Mouse (Mus musculus) CH12.LX (cell line): ENCODE results near the gene Col28a1. TPM values are rescaled to one million over a fixed set of nuclear protein-coding genes. Genes with fewer than 3 reads are reported as not detected.

Experiments used
- DNase-seq: peaks from one replicate; pipeline ENCODE4 v3.0.0-alpha.2; 2013; ENCODE audit errors: extremely low read depth
- H3K27ac ChIP-seq: 2 replicates; pipeline ENCODE4 v1.5.1; 2012; ENCODE audit warnings: low read depth, mild to moderate bottlenecking, control low read depth, moderate library complexity; ENCODE audit not compliant: insufficient read depth
- H3K27me3 ChIP-seq: replicated peaks from 2 replicates; pipeline ENCODE3; 2012; ENCODE audit warnings: inconsistent platforms
- H3K36me3 ChIP-seq, 2 experiments: replicated peaks in 1 of 2; 2 replicates each; pipeline versions ENCODE3 to v1.6.1; 2012; ENCODE audit warnings: inconsistent platforms in 1 of 2, low read length in 1 of 2, mild to moderate bottlenecking in 1 of 2, mixed read lengths in 1 of 2, moderate library complexity in 1 of 2; ENCODE audit not compliant: control insufficient read depth in 1 of 2, insufficient read depth in 1 of 2
- H3K4me1 ChIP-seq, 2 experiments: 2 replicates each; pipeline ENCODE4 v1.6.1; 2012; ENCODE audit warnings: inconsistent platforms in 1 of 2, moderate library complexity in 1 of 2; ENCODE audit not compliant: insufficient read depth in 2 of 2, control insufficient read depth in 1 of 2
- H3K4me2 ChIP-seq: 2 replicates; pipeline ENCODE4 v1.6.1; 2012; ENCODE audit warnings: low read depth, mild to moderate bottlenecking, control low read depth; ENCODE audit not compliant: poor library complexity, insufficient read depth, severe bottlenecking
- H3K4me3 ChIP-seq, 3 experiments: fragments of 150-350 bp in 1 of 3; sonication (generic) in 1 of 3; replicated peaks in 1 of 3; 2 replicates each; pipeline versions ENCODE3 to v1.5.1; 2011 to 2012; ENCODE audit warnings: low read depth in 2 of 3, low read length in 2 of 3, mild to moderate bottlenecking in 2 of 3, moderate library complexity in 2 of 3, control low read depth in 1 of 3, improper control_type of control experiment in 1 of 3, inconsistent platforms in 1 of 3, mixed read lengths in 1 of 3; ENCODE audit not compliant: poor library complexity in 1 of 3
- H3K79me2 ChIP-seq: replicated peaks from 2 replicates; pipeline ENCODE4 v1.6.1; 2012; ENCODE audit warnings: mild to moderate bottlenecking, moderate library complexity; ENCODE audit not compliant: control insufficient read depth, poor library complexity, insufficient read depth, severe bottlenecking; ENCODE audit errors: extremely low read depth
- H3K9ac ChIP-seq: 2 replicates; pipeline ENCODE4 v1.6.1; 2012; ENCODE audit warnings: low read depth, mild to moderate bottlenecking, control low read depth, moderate library complexity; ENCODE audit not compliant: insufficient read depth
- H3K9me3 ChIP-seq: replicated peaks from 2 replicates; pipeline ENCODE3; 2012; ENCODE audit warnings: low read length, inconsistent platforms, mixed read lengths
- CHD2 ChIP-seq: IDR thresholded peaks from 2 replicates; pipeline ENCODE4 v1.6.1; 2011; ENCODE audit warnings: low read length, improper control_type of control experiment
- CTCF ChIP-seq, 2 experiments: IDR thresholded peaks in 1 of 2; conservative IDR thresholded peaks in 1 of 2; 2 replicates each; pipeline ENCODE4 v1.5.1; 2011 to 2012; ENCODE audit warnings: low read depth in 2 of 2, low read length in 2 of 2, improper control_type of control experiment in 1 of 2, inconsistent platforms in 1 of 2, mild to moderate bottlenecking in 1 of 2, moderate library complexity in 1 of 2
- E2F4 ChIP-seq: IDR thresholded peaks from 2 replicates; pipeline ENCODE4 v1.6.1; 2011; ENCODE audit warnings: low read depth, low read length, improper control_type of control experiment; ENCODE audit not compliant: insufficient replicate concordance
- ELF1 ChIP-seq: IDR thresholded peaks from 2 replicates; pipeline ENCODE4 v1.6.1; 2014; ENCODE audit warnings: low read depth, mild to moderate bottlenecking, inconsistent platforms, low read length, improper control_type of control experiment
- ETS1 ChIP-seq: conservative IDR thresholded peaks from 2 replicates; pipeline ENCODE4 v1.6.1; 2012; ENCODE audit warnings: low read depth, mild to moderate bottlenecking, inconsistent platforms, low read length, improper control_type of control experiment, moderate library complexity
- GABPA ChIP-seq: IDR thresholded peaks from 2 replicates; pipeline ENCODE4 v1.6.1; 2012; ENCODE audit warnings: low read depth, low read length, improper control_type of control experiment, inconsistent platforms; ENCODE audit not compliant: insufficient replicate concordance
- IRF4 ChIP-seq: IDR thresholded peaks from 2 replicates; pipeline ENCODE4 v1.6.1; 2014; ENCODE audit warnings: low read depth, mild to moderate bottlenecking, inconsistent platforms, low read length, improper control_type of control experiment
- JUN ChIP-seq: IDR thresholded peaks from 2 replicates; pipeline ENCODE4 v1.6.1; 2011; ENCODE audit warnings: low read depth, mild to moderate bottlenecking, low read length, improper control_type of control experiment, moderate library complexity; ENCODE audit not compliant: insufficient read depth
- JUND ChIP-seq: conservative IDR thresholded peaks from 2 replicates; pipeline ENCODE4 v1.6.1; 2011; ENCODE audit warnings: low read depth, low read length, improper control_type of control experiment
- KAT2A ChIP-seq: IDR thresholded peaks from 2 replicates; pipeline ENCODE4 v1.6.1; 2012; ENCODE audit warnings: low read length, improper control_type of control experiment, inconsistent platforms; ENCODE audit not compliant: insufficient replicate concordance
- MAZ ChIP-seq: IDR thresholded peaks from 2 replicates; pipeline ENCODE4 v1.6.1; 2012; ENCODE audit warnings: low read depth, mild to moderate bottlenecking, inconsistent platforms, low read length, improper control_type of control experiment, moderate library complexity
- POLR2A ChIP-seq: IDR thresholded peaks from 2 replicates; pipeline ENCODE4 v1.6.1; 2011; ENCODE audit warnings: low read depth, mild to moderate bottlenecking, improper control_type of control experiment, low read length
- POLR2AphosphoS2 ChIP-seq: IDR thresholded peaks from 2 replicates; pipeline ENCODE4 v1.6.1; 2011; ENCODE audit warnings: low read depth, low read length, improper control_type of control experiment
- RAD21 ChIP-seq: IDR thresholded peaks from 2 replicates; pipeline ENCODE4 v1.6.1; 2011; ENCODE audit warnings: low read depth, mild to moderate bottlenecking, low read length, improper control_type of control experiment, moderate library complexity
- SMC3 ChIP-seq: IDR thresholded peaks from 2 replicates; pipeline ENCODE4 v1.6.1; 2011; ENCODE audit warnings: low read depth, low read length, improper control_type of control experiment
- UBTF ChIP-seq: IDR thresholded peaks from 2 replicates; pipeline ENCODE4 v1.6.1; 2012; ENCODE audit warnings: low read depth, mild to moderate bottlenecking, inconsistent platforms, low read length, improper control_type of control experiment, moderate library complexity
- ZC3H11A ChIP-seq: IDR thresholded peaks from 2 replicates; pipeline ENCODE4 v1.6.1; 2012; ENCODE audit warnings: low read depth, mild to moderate bottlenecking, inconsistent platforms, low read length, improper control_type of control experiment
- ZKSCAN1 ChIP-seq: IDR thresholded peaks from 2 replicates; pipeline ENCODE4 v1.6.1; 2012; ENCODE audit warnings: low read depth, inconsistent platforms, low read length, improper control_type of control experiment, borderline replicate concordance
- dilution Hi-C: fragments of 300-500 bp; cut with MboI; formaldehyde crosslinking; loops from 2 replicates; pipeline ENCODE4 v1.14.3; 2020; ENCODE audit warnings: low sequenced_read_pairs; ENCODE audit not compliant: extremely low pct_unique_long_range_greater_than_20kb, extremely low pct_ligation_motif_present
- in situ Hi-C: fragments of 300-500 bp; cut with MboI; formaldehyde crosslinking; loops from 3 replicates; pipeline ENCODE4 v1.14.3; 2019; ENCODE audit warnings: low sequenced_read_pairs, low pct_ligation_motif_present, low pct_unique_long_range_greater_than_20kb, mixed read lengths
- polyA plus RNA-seq: library from polyadenylated mRNA; unstranded; fragments of >175 nt; gene quantifications from 2 replicates; pipeline ENCODE4 v1.2.1, GENCODE M21; 2012; ENCODE audit warnings: low read depth; ENCODE audit not compliant: insufficient read length
- total RNA-seq, 2 experiments: library from RNA; depleted of rRNA; stranded (reverse); fragments of 300-350 nt in 1 of 2; fragments of >200 nt in 1 of 2; gene quantifications; 2 replicates each; pipeline ENCODE4 v1.2.3; 2012 to 2014

The Col28a1 gene
- total and polyA plus RNA-seq, 3 experiments, result not detected

DNA sequence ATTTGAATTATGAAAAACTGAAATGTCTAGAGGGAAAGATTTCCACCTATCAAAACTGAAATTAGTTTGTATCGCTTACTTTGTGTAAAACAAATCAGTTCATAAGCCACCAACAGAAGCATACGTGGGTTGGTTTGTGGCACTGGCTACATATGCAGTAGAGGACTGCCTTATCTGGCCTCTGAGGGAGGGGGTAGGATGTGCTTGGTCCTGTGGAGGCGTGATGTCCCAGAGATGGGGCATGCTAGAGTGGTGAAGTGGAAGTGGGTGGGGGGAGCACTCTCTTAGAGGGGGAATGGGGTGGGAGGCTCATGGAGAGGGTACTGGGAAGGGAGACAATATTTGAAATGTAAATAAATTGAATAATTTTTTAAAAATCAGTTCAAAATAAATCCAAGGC is 2.5 kb downstream of the Col28a1 start:
- DNase-seq, result no peak
- H3K4me2 ChIP-seq, result no peak overlapping the region
- TF ChIP-seq ZKSCAN1, result no peak
- TF ChIP-seq UBTF, result no peak
- TF ChIP-seq KAT2A, result no peak
- TF ChIP-seq POLR2A, result no peak
- TF ChIP-seq JUND, result no peak
- no peak for TF ChIP-seq GABPA
- TF ChIP-seq POLR2AphosphoS2, result no peak
- TF ChIP-seq IRF4, result no peak
- no peak for TF ChIP-seq E2F4
- TF ChIP-seq ETS1, result no peak
- no peak for TF ChIP-seq SMC3
- TF ChIP-seq CTCF (conservative IDR thresholded peaks at IDR 0.05 in 1 of 2, IDR thresholded peaks at IDR 0.05 in 1 of 2; ENCODE audit: low read depth in 2 of 2, low read length in 2 of 2), result no peak
- no peak for TF ChIP-seq MAZ
- no peak for TF ChIP-seq JUN
- no peak overlapping the region for H3K4me3 ChIP-seq
- H3K27ac ChIP-seq, result no peak overlapping the region
- no peaks in the 10 kb centered on the region for H3K36me3 ChIP-seq
- in situ Hi-C loops (loop anchor here (25.0 kb wide), 1 partner anchor 128 kb away; no protein-coding TSS in a partner anchor), dilution Hi-C loops (no loop called here)
- no peaks in the 10 kb centered on the region for H3K27me3 ChIP-seq
- H3K79me2 ChIP-seq, result no peaks in the 10 kb centered on the region
- no peaks in the 10 kb centered on the region for H3K9me3 ChIP-seq
- no peak overlapping the region for H3K9ac ChIP-seq
- no peaks in the 10 kb centered on the region for H3K4me1 ChIP-seq

DNA sequence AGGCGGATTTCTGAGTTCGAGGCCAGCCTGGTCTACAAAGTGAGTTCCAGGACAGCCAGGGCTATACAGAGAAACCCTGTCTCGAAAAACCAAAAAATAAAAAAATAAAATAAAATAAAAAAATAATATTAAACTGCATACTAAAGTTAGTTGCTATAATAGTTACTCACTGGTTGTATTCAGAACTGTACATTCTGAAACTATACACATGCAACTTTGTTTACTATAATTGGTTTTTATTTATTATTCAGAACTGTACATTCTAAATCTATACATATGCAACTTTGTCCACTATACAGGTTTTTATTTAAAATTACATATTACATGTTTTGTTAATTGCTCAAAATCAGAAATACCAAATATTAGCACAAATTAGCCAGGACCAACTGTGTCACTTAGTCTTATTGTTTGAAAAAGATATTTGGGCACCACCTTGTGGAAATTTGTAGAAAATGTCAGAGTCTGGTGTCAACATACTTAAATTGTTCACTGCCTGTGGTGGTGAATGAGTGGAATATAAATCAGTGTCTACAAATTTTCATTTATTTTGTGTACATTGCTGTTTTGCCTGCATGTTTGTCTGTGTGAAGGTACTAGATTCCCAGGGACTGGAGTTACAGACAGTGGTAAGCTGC is 3.7 kb downstream of the Col28a1 start:
- no peaks in the 10 kb centered on the region for H3K79me2 ChIP-seq
- no peak overlapping the region for H3K4me3 ChIP-seq
- no peaks in the 10 kb centered on the region for H3K27me3 ChIP-seq
- no peaks in the 10 kb centered on the region for H3K36me3 ChIP-seq
- in situ Hi-C loops (loop anchor here (25.0 kb wide), 1 partner anchor 126 kb away; no protein-coding TSS in a partner anchor), dilution Hi-C loops (no loop called here)
- TF ChIP-seq RAD21 (peak; percentile 75), ZC3H11A (0 out of 2 replicates have a peak, but pooled peaks have one; percentile 10), ELF1 (no peak), CTCF (conservative IDR thresholded peaks at IDR 0.05 in 1 of 2, IDR thresholded peaks at IDR 0.05 in 1 of 2; ENCODE audit: low read depth in 2 of 2, low read length in 2 of 2) (peak in 1 of 2 experiments; percentile 71; a peak in 2 of 4 replicates), SMC3 (peak; percentile 70), CHD2 (no peak), MAZ (no peak)
- H3K27ac ChIP-seq, result no peak overlapping the region
- no peaks in the 10 kb centered on the region for H3K4me1 ChIP-seq
- no peaks in the 10 kb centered on the region for H3K9me3 ChIP-seq
- no peak overlapping the region for H3K4me2 ChIP-seq
- peak; percentile 26 for DNase-seq
- no peak overlapping the region for H3K9ac ChIP-seq
